Mouse (Mus musculus) hematopoietic multipotent progenitor cell, adult 10-12 weeks (in vitro differentiated cells): ENCODE data around the gene Zfp871. TPM values are rescaled to one million over a fixed set of nuclear protein-coding genes. Genes with fewer than 3 reads are reported as not detected.

ENCODE experiments used
- polyA plus RNA-seq: library from polyadenylated mRNA; stranded (reverse); fragments of >175 nt; gene quantifications from 2 replicates; pipeline ENCODE4 v1.2.3, GENCODE M21; 2012; ENCODE audit warnings: low replicate concordance

Gene Zfp871
- 1.1 and 3.0 TPM in 2 replicates for polyA plus RNA-seq

DNA sequence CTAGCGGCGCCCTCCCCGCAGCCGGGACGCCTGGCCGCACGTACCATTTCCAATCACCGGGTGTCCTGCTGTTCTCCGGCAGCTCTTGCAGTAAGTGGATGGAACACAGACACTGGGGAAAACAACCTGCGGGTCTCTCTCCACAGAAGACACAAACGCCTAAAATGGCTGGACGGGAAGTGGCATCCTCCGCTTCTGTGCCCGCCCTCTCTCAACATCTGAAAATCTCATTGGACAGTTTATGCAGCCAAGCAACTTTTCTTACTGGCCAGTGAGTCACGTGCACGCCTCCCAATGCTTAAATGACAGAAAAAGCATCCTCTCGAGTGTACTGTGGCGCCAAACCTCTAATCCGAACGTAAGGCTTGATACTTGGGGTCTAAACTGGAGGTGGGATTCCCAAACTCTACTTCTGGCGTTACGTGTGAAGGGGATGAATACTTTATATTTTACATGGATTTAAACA, at the start of gene Zfp871:
TSS of gene Zfp871 (minus strand) at position 194 of the 466 bp plus-strand sequence.

GRCm38 (mm10) chr17:32829540-32830417, 41.7 kb upstream of the Zfp871 start, which contains the start of gene Zfp799:
Zfp799 (minus strand) TSS chr17:32830261.

DNA sequence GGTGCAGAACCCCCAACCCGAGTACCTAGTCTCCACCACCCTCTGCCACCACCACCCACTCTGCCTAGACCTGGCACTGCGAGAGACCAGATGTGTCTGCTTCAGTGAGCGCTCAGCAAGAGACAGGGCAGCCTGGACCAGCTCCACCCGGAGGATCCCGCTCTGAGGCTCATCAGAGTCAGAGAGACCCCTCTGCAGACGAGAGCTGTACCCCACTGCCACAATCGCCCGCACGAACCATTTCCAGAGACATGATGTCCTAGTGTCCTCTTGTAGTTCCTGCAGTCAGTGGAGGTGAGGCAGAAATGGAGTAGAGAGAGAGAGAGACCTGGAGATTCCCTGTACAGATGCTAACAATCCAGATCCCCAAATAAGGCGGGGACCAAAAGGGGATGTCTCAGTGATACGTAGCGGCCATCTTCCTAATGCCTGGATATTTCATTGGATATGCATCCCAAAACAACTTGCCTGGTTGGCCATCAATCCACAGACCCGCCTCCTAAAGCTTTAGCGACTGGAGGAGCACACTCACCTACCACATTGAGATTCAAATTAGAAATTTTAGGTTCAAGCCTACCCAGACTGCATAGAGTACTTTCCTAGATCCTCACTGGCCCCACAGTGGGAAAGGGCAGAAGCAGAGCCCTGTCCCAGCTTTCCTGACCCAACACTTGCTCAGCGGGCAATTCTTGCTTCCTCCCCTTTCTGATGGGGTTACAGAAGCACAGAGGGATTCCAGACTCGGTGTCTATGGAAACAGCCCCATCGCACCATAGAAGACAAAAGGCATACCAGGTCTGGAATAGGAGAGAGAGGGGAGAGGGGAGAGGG, 21.7 kb upstream of the Zfp871 start, which contains the start of gene Zfp811:
TSS of gene Zfp811 (minus strand) at position 388 of the 831 bp plus-strand sequence.

Other genes with a start within 250 kb of the Zfp871 start
- 0.43 and 1.5 TPM in 2 replicates for gene Cyp4f37, start 167.0 kb downstream of the Zfp871 start, polyA plus RNA-seq
- not detected in 2 replicates for gene Cyp4f40, start 129.4 kb downstream of the Zfp871 start, polyA plus RNA-seq
- not detected in 2 replicates for gene Cyp4f15, start 102.7 kb downstream of the Zfp871 start, polyA plus RNA-seq
- 0.03 and 0.08 TPM in 2 replicates for gene Zfp811, start 21.6 kb upstream of the Zfp871 start, polyA plus RNA-seq
- gene Zfp799, start 42.0 kb upstream of the Zfp871 start, polyA plus RNA-seq: 0.15 and 1.6 TPM in 2 replicates
- gene Zfp870, start 103.4 kb upstream of the Zfp871 start, polyA plus RNA-seq: 0.33 and 0.64 TPM in 2 replicates
- not detected in 2 replicates for gene Cyp4f14, start 129.1 kb upstream of the Zfp871 start, polyA plus RNA-seq
- gene Cyp4f13, start 159.1 kb upstream of the Zfp871 start, polyA plus RNA-seq: 66.1 and 166 TPM in 2 replicates
- gene Zfp472, start 177.5 kb upstream of the Zfp871 start, polyA plus RNA-seq: 0.22 and 0.72 TPM in 2 replicates
- gene Zfp952, start 204.8 kb upstream of the Zfp871 start, polyA plus RNA-seq: 0.28 and 1.1 TPM in 2 replicates
- gene Zfp763, start 245.1 kb upstream of the Zfp871 start, polyA plus RNA-seq: 0.19 and 0.31 TPM in 2 replicates